Mouse (Mus musculus): ENCODE measurements around the gene Saysd1. TPM values are rescaled to one million over a fixed set of nuclear protein-coding genes. Genes with fewer than 3 reads are reported as not detected.
A peak's percentile ranks its signal among the peaks of the same experiment; 100 is the strongest.

The Saysd1 gene
- polyA plus RNA-seq, 1 experiment from 2014 or later, result 13.1 TPM

GRCm38 (mm10) chr14:20171840-20172239 lies 33.5 kb upstream of the Saysd1 start:
- no peak overlapping the region for H3K4me2 ChIP-seq (ENCODE audit: low read length)
- no peaks in the 10 kb centered on the region for H3K9me3 ChIP-seq (ENCODE audit: control insufficient read depth, low read length)
- H3K27ac ChIP-seq (ENCODE audit: low read depth), result no peak overlapping the region
- ATAC-seq (replicated peaks; ENCODE audit: low FRiP score, low TSS enrichment, low read depth), result 0 out of 2 replicates have a peak, but pooled peaks have one; percentile 14
- H3K4me3 ChIP-seq (ENCODE audit: low read depth, low read length), result no peak overlapping the region
- DNase-seq (ENCODE audit: low spot score), result no peak
- H3K4me1 ChIP-seq (replicated peaks; ENCODE audit: control insufficient read depth, insufficient read depth, low read length), result no peaks in the 10 kb centered on the region; the same call in none of the 2 replicates
- WGBS, result 87% methylated on average over 3 of the region's 3 CpGs
- H3K27me3 ChIP-seq (replicated peaks; ENCODE audit: control insufficient read depth, insufficient read depth, low read length), result no peaks in the 10 kb centered on the region
- H3K9ac ChIP-seq (ENCODE audit: low read length), result no peak overlapping the region
- H3K36me3 ChIP-seq (ENCODE audit: control insufficient read depth, insufficient read depth, low read length), result no peaks in the 10 kb centered on the region

DNA sequence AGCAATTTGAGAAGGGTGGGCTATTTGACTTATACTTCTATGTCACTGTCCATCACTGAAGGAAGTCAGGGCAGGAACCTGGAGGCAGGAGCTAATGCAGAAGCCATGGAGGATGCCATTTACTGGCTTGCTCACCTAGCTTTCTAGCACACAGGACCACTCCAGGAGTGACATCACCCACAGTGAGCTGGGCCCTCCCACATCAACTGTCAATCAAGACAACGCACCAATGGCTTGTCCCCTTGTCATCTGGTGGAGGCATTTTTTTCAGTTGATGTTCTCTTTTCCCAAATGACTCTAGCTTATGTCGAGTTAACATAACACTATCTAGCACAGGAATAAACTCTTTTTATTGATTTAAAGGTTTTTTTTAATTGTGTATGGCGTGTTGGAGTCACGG lies 30.9 kb upstream of the Saysd1 start:
- peaks cover 6% of the 10 kb centered on the region for H3K4me1 ChIP-seq (replicated peaks; ENCODE audit: control insufficient read depth, insufficient read depth, low read length)
- 93% methylated on average over 4 of the region's 4 CpGs for WGBS

GRCm38 (mm10) chr14:20168478-20168877 lies 30.1 kb upstream of the Saysd1 start:
- no peak for ATAC-seq (replicated peaks; ENCODE audit: low FRiP score, low TSS enrichment, low read depth)
- H3K4me1 ChIP-seq (replicated peaks; ENCODE audit: control insufficient read depth, insufficient read depth, low read length), result peaks cover 9% of the 10 kb centered on the region

More for the DNA sequence above, 30.9 kb upstream of the Saysd1 start:
- no peak overlapping the region for H3K4me3 ChIP-seq (ENCODE audit: low read depth, low read length)
- no peak overlapping the region for H3K9ac ChIP-seq (ENCODE audit: low read length)
- H3K4me2 ChIP-seq (ENCODE audit: low read length), result no peak overlapping the region
- no peak overlapping the region for H3K27ac ChIP-seq (ENCODE audit: low read depth)
- no peaks in the 10 kb centered on the region for H3K36me3 ChIP-seq (ENCODE audit: control insufficient read depth, insufficient read depth, low read length)
- no peaks in the 10 kb centered on the region for H3K9me3 ChIP-seq (ENCODE audit: control insufficient read depth, low read length)
- no peak for DNase-seq (ENCODE audit: low spot score)
- H3K27me3 ChIP-seq (replicated peaks; ENCODE audit: control insufficient read depth, insufficient read depth, low read length), result no peaks in the 10 kb centered on the region
- no peak for ATAC-seq (replicated peaks; ENCODE audit: low FRiP score, low TSS enrichment, low read depth)

DNA sequence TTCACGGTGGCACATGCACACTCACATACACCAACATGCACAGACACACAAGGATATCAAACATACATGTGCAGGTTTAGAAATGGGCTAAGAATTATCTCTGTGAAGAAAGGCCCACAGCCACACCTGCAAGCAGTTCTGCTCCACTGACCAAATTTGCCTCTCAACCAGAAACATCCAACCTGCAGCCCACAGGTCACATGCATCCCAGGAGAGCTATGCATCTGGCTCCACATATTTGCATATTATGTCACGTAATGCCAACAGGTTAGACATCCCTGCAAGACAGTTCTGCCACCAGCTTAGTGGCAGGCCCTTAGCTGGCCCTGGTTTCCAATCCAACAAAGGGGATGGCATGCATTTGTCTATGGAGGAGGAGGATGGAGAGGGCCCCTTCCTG lies 29.7 kb upstream of the Saysd1 start:
- ATAC-seq (replicated peaks; ENCODE audit: low FRiP score, low TSS enrichment, low read depth) (no peak), DNase-seq (ENCODE audit: low spot score) (no peak)
- H3K36me3 ChIP-seq (ENCODE audit: control insufficient read depth, insufficient read depth, low read length), result no peaks in the 10 kb centered on the region
- H3K4me2 ChIP-seq (ENCODE audit: low read length), result no peak overlapping the region
- no peak overlapping the region for H3K4me3 ChIP-seq (ENCODE audit: low read depth, low read length)
- no peak overlapping the region for H3K9ac ChIP-seq (ENCODE audit: low read length)
- no peaks in the 10 kb centered on the region for H3K9me3 ChIP-seq (ENCODE audit: control insufficient read depth, low read length)
- peaks cover 13% of the 10 kb centered on the region for H3K4me1 ChIP-seq (replicated peaks; ENCODE audit: control insufficient read depth, insufficient read depth, low read length)
- no peaks in the 10 kb centered on the region for H3K27me3 ChIP-seq (replicated peaks; ENCODE audit: control insufficient read depth, insufficient read depth, low read length)
- no peak overlapping the region for H3K27ac ChIP-seq (ENCODE audit: low read depth)
- WGBS, result 91% methylated on average over 2 of the region's 2 CpGs

More at GRCm38 (mm10) chr14:20168478-20168877, 30.1 kb upstream of the Saysd1 start:
- Histone ChIP-seq H3K27me3 (replicated peaks; ENCODE audit: control insufficient read depth, insufficient read depth, low read length) (no peaks in the 10 kb centered on the region), H3K9ac (ENCODE audit: low read length) (no peak overlapping the region), H3K4me3 (ENCODE audit: low read depth, low read length) (no peak overlapping the region), H3K27ac (ENCODE audit: low read depth) (no peak overlapping the region), H3K4me2 (ENCODE audit: low read length) (no peak overlapping the region), H3K36me3 (ENCODE audit: control insufficient read depth, insufficient read depth, low read length) (no peaks in the 10 kb centered on the region), H3K9me3 (ENCODE audit: control insufficient read depth, low read length) (no peaks in the 10 kb centered on the region)
- DNase-seq (ENCODE audit: low spot score), result no peak
- WGBS, result 71% methylated on average over 1 of the region's 1 CpGs

GRCm38 (mm10) chr14:20165413-20165812 lies 27.1 kb upstream of the Saysd1 start:
- no peak overlapping the region for H3K27ac ChIP-seq (ENCODE audit: low read depth)
- H3K36me3 ChIP-seq (ENCODE audit: control insufficient read depth, insufficient read depth, low read length), result no peaks in the 10 kb centered on the region
- WGBS, result 61% methylated on average over 1 of the region's 1 CpGs
- DNase-seq (ENCODE audit: low spot score) (no peak), ATAC-seq (replicated peaks; ENCODE audit: low FRiP score, low TSS enrichment, low read depth) (no peak)
- H3K9ac ChIP-seq (ENCODE audit: low read length), result no peak overlapping the region
- peaks cover 15% of the 10 kb centered on the region for H3K4me1 ChIP-seq (replicated peaks; ENCODE audit: control insufficient read depth, insufficient read depth, low read length)
- H3K4me2 ChIP-seq (ENCODE audit: low read length), result no peak overlapping the region
- no peaks in the 10 kb centered on the region for H3K27me3 ChIP-seq (replicated peaks; ENCODE audit: control insufficient read depth, insufficient read depth, low read length)
- no peaks in the 10 kb centered on the region for H3K9me3 ChIP-seq (ENCODE audit: control insufficient read depth, low read length)
- H3K4me3 ChIP-seq (ENCODE audit: low read depth, low read length), result no peak overlapping the region

DNA sequence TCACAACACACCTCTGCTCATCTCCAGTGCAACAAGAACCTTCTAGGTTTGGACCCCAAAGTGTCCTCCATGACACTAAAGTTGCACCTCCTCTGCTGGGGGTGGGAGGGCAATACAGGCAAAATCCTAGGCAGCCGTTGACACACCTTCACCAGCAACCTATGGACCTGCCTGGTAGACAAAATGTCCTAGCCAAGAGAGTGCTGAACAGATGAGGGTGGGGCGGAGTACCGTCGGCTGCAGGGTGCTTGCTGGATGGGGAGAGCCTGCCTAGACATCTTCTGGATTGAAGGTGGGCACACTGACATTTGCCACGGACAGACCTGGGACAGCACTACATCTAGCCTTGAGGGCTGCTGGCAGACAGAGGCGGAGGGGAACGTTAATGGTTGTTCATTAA lies 26.1 kb upstream of the Saysd1 start:
- DNase-seq (ENCODE audit: low spot score), result no peak
- H3K4me2 ChIP-seq (ENCODE audit: low read length), result no peak overlapping the region
- peaks cover 24% of the 10 kb centered on the region for H3K4me1 ChIP-seq (replicated peaks; ENCODE audit: control insufficient read depth, insufficient read depth, low read length)
- no peak for ATAC-seq (replicated peaks; ENCODE audit: low FRiP score, low TSS enrichment, low read depth)
- 65% methylated on average over 7 of the region's 7 CpGs for WGBS
- no peak overlapping the region for H3K27ac ChIP-seq (ENCODE audit: low read depth)
- H3K4me3 ChIP-seq (ENCODE audit: low read depth, low read length), result no peak overlapping the region
- no peaks in the 10 kb centered on the region for H3K27me3 ChIP-seq (replicated peaks; ENCODE audit: control insufficient read depth, insufficient read depth, low read length)
- no peak overlapping the region for H3K9ac ChIP-seq (ENCODE audit: low read length)
- no peaks in the 10 kb centered on the region for H3K9me3 ChIP-seq (ENCODE audit: control insufficient read depth, low read length)
- H3K36me3 ChIP-seq (ENCODE audit: control insufficient read depth, insufficient read depth, low read length), result no peaks in the 10 kb centered on the region

- Histone ChIP-seq H3K4me3 (ENCODE audit: low read depth, low read length) (no peak overlapping the region), H3K4me1 (replicated peaks; ENCODE audit: control insufficient read depth, insufficient read depth, low read length) (peaks cover 28% of the 10 kb centered on the region), H3K4me2 (ENCODE audit: low read length) (no peak overlapping the region), H3K27ac (ENCODE audit: low read depth) (no peak overlapping the region), H3K9me3 (ENCODE audit: control insufficient read depth, low read length) (no peaks in the 10 kb centered on the region), H3K27me3 (replicated peaks; ENCODE audit: control insufficient read depth, insufficient read depth, low read length) (no peaks in the 10 kb centered on the region), H3K36me3 (ENCODE audit: control insufficient read depth, insufficient read depth, low read length) (no peaks in the 10 kb centered on the region), H3K9ac (ENCODE audit: low read length) (no peak overlapping the region)
- 63% methylated on average over 6 of the region's 6 CpGs for WGBS
- DNase-seq (ENCODE audit: low spot score) (no peak), ATAC-seq (replicated peaks; ENCODE audit: low FRiP score, low TSS enrichment, low read depth) (no peak)
Measured at GRCm38 (mm10) chr14:20162686-20163085, 24.4 kb upstream of the Saysd1 start.

GRCm38 (mm10) chr14:20158727-20159681 lies 20.7 kb upstream of the Saysd1 start:
- peaks cover 21% of the 10 kb centered on the region for H3K4me1 ChIP-seq (replicated peaks; ENCODE audit: control insufficient read depth, insufficient read depth, low read length)
- H3K9ac ChIP-seq (ENCODE audit: low read length), result no peak overlapping the region
- H3K27me3 ChIP-seq (replicated peaks; ENCODE audit: control insufficient read depth, insufficient read depth, low read length), result no peaks in the 10 kb centered on the region
- no peaks in the 10 kb centered on the region for H3K9me3 ChIP-seq (ENCODE audit: control insufficient read depth, low read length)
- no peaks in the 10 kb centered on the region for H3K36me3 ChIP-seq (ENCODE audit: control insufficient read depth, insufficient read depth, low read length)
- no peak overlapping the region for H3K4me3 ChIP-seq (ENCODE audit: low read depth, low read length)
- H3K4me2 ChIP-seq (ENCODE audit: low read length), result no peak overlapping the region
- ATAC-seq (replicated peaks; ENCODE audit: low FRiP score, low TSS enrichment, low read depth), result peak; percentile 22; the same call in 1 of the 2 replicates
- 35% methylated on average over 8 of the region's 8 CpGs for WGBS
- H3K27ac ChIP-seq (ENCODE audit: low read depth), result no peak overlapping the region
- DNase-seq (ENCODE audit: low spot score), result no peak

GRCm38 (mm10) chr14:20157595-20157994 lies 19.3 kb upstream of the Saysd1 start:
- DNase-seq (ENCODE audit: low spot score) (no peak), ATAC-seq (replicated peaks; ENCODE audit: low FRiP score, low TSS enrichment, low read depth) (no peak)
- H3K27me3 ChIP-seq (replicated peaks; ENCODE audit: control insufficient read depth, insufficient read depth, low read length), result no peaks in the 10 kb centered on the region
- peaks cover 12% of the 10 kb centered on the region for H3K4me1 ChIP-seq (replicated peaks; ENCODE audit: control insufficient read depth, insufficient read depth, low read length)
- H3K4me3 ChIP-seq (ENCODE audit: low read depth, low read length), result no peak overlapping the region
- no peaks in the 10 kb centered on the region for H3K9me3 ChIP-seq (ENCODE audit: control insufficient read depth, low read length)
- H3K27ac ChIP-seq (ENCODE audit: low read depth), result no peak overlapping the region
- 82% methylated on average over 10 of the region's 10 CpGs for WGBS
- no peak overlapping the region for H3K9ac ChIP-seq (ENCODE audit: low read length)
- no peaks in the 10 kb centered on the region for H3K36me3 ChIP-seq (ENCODE audit: control insufficient read depth, insufficient read depth, low read length)
- H3K4me2 ChIP-seq (ENCODE audit: low read length), result no peak overlapping the region
